Mouse (Mus musculus): ENCODE measurements around the gene Lnx2. TPM values are rescaled to one million over a fixed set of nuclear protein-coding genes. Genes with fewer than 3 reads are reported as not detected.

Lnx2 gene
- polyA plus RNA-seq, 1 experiment from 2014 or later, result 4.7 TPM

- H3K27ac ChIP-seq, result no peak overlapping the region
- H3K9ac ChIP-seq, result no peak overlapping the region
Measured at GRCm38 (mm10) chr5:147073805-147074204, 2.6 kb downstream of the Lnx2 start.

GRCm38 (mm10) chr5:147071886-147072285, 4.5 kb downstream of the Lnx2 start:
- 58% methylated on average over 4 of the region's 4 CpGs for WGBS

More at GRCm38 (mm10) chr5:147073805-147074204, 2.6 kb downstream of the Lnx2 start:
- 89% methylated on average over 6 of the region's 6 CpGs for WGBS
- Histone ChIP-seq H3K4me3 (no peak overlapping the region), H3K9me3 (no peaks in the 10 kb centered on the region), H3K27me3 (peaks cover 17% of the 10 kb centered on the region; the same call in 1 of the 2 replicates), H3K36me3 (no peaks in the 10 kb centered on the region), H3K4me2 (no peak overlapping the region), H3K4me1 (replicated peaks) (peaks cover 21% of the 10 kb centered on the region)
- no peak for ATAC-seq (ENCODE audit: low FRiP score)

DNA sequence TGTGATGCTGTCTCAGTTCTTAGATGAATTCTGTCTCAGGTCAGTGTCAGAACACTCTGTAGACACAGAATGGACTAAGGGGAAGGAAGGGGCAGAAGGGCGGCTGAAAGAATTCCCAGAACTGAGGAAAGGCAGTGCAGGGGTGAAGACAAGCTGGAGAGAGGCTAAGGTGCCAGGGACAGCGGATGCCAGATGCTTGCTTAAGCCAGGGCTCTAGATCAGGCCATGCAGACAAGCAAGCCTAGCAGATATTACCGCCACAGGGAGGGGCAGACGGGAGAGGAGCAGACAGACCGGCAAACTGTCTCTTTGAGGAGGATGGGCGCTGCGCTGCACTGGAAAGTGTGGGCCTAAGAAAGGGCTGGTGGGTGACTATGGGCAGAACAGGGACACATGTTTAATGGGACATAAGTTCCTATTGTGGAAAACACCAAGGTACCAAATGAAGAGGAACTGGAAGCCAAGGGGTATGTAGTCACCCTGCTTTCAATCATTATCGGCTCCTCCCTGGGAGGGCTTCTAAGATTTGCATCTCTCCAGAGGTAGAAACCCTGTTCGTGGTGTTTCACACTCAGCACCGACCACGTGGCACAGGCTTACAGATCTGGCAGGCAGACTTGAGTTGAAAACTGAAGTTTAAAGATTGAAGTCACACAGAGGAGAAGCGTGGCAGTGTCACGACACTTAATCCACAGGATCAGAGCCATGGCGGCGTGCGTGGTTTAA, 5.4 kb downstream of the Lnx2 start:
- peaks cover 9% of the 10 kb centered on the region for H3K4me1 ChIP-seq (replicated peaks)
- no peaks in the 10 kb centered on the region for H3K9me3 ChIP-seq
- no peak overlapping the region for H3K4me3 ChIP-seq
- H3K36me3 ChIP-seq, result no peaks in the 10 kb centered on the region
- H3K27ac ChIP-seq, result no peak overlapping the region
- peaks cover 17% of the 10 kb centered on the region; the same call in 1 of the 2 replicates for H3K27me3 ChIP-seq
- no peak overlapping the region for H3K4me2 ChIP-seq
- no peak for ATAC-seq (ENCODE audit: low FRiP score)
- H3K9ac ChIP-seq, result peak overlapping the region; percentile 19; the same call in 1 of the 2 replicates
- 76% methylated on average over 16 of the region's 16 CpGs for WGBS

More at GRCm38 (mm10) chr5:147071886-147072285, 4.5 kb downstream of the Lnx2 start:
- Histone ChIP-seq H3K36me3 (no peaks in the 10 kb centered on the region), H3K27ac (no peak overlapping the region), H3K4me2 (no peak overlapping the region), H3K4me3 (no peak overlapping the region), H3K9ac (no peak overlapping the region), H3K27me3 (peaks cover 17% of the 10 kb centered on the region; the same call in 1 of the 2 replicates), H3K4me1 (replicated peaks) (peaks cover 9% of the 10 kb centered on the region), H3K9me3 (no peaks in the 10 kb centered on the region)
- ATAC-seq (ENCODE audit: low FRiP score), result no peak

GRCm38 (mm10) chr5:147068876-147069275, 7.5 kb downstream of the Lnx2 start:
- 84% methylated on average over 5 of the region's 5 CpGs for WGBS

DNA sequence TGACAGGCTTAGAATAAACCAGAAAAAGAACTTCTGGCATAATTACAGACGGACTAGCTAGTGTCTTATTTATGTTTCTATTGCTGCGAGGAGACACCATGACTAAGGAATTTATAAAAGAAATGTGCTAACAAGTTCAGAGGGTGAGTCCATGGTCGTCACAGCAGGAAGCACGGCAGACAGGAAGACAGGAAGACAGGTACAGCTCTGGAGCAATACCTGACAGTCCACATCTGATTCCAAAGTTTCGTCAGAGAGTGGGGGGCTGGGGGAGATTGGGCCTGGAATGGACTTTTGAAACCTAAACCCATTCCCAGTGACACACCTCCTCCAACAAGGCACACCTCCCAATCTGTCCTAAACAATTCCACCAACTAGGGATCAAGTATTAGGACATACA, 9.4 kb downstream of the Lnx2 start:
- Histone ChIP-seq H3K4me1 (replicated peaks) (no peaks in the 10 kb centered on the region), H3K4me2 (no peak overlapping the region), H3K27me3 (no peaks in the 10 kb centered on the region), H3K4me3 (no peak overlapping the region), H3K27ac (no peak overlapping the region), H3K36me3 (no peaks in the 10 kb centered on the region), H3K9me3 (no peaks in the 10 kb centered on the region), H3K9ac (no peak overlapping the region)
- ATAC-seq (ENCODE audit: low FRiP score), result no peak
- 76% methylated on average over 5 of the region's 5 CpGs for WGBS

More at GRCm38 (mm10) chr5:147068876-147069275, 7.5 kb downstream of the Lnx2 start:
- no peak for ATAC-seq (ENCODE audit: low FRiP score)
- Histone ChIP-seq H3K27ac (no peak overlapping the region), H3K36me3 (no peaks in the 10 kb centered on the region), H3K9ac (no peak overlapping the region), H3K27me3 (no peaks in the 10 kb centered on the region), H3K4me3 (no peak overlapping the region), H3K4me1 (replicated peaks) (no peaks in the 10 kb centered on the region), H3K9me3 (no peaks in the 10 kb centered on the region), H3K4me2 (no peak overlapping the region)

DNA sequence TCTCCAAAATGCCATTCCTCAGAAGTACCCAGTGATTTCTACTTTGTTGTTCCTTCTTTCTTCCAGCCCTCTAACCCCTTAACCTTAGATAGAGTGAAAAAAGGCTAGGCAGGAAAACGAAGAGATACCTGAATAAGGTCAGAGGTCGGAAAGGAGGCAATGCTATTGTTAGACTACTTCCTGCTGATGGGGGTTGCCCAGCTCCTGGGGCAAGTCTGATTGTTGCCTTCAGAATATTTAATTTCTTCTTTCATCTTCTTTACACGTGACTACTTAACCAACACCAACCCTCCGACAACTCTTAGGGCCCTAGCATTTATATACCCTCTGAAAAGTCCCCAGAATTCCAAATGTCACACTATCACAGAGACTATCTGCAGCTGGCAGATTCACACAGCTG, 10.3 kb downstream of the Lnx2 start:
- no peaks in the 10 kb centered on the region for H3K36me3 ChIP-seq
- H3K4me1 ChIP-seq (replicated peaks), result no peaks in the 10 kb centered on the region
- H3K4me3 ChIP-seq, result no peak overlapping the region
- no peak overlapping the region for H3K9ac ChIP-seq
- H3K4me2 ChIP-seq, result no peak overlapping the region
- H3K27ac ChIP-seq, result no peak overlapping the region
- no peak for ATAC-seq (ENCODE audit: low FRiP score)
- H3K27me3 ChIP-seq, result no peaks in the 10 kb centered on the region
- H3K9me3 ChIP-seq, result no peaks in the 10 kb centered on the region
- 67% methylated on average over 4 of the region's 4 CpGs for WGBS

- no peak overlapping the region for H3K4me2 ChIP-seq
Measured at GRCm38 (mm10) chr5:147063215-147063661, 13.1 kb downstream of the Lnx2 start.

DNA sequence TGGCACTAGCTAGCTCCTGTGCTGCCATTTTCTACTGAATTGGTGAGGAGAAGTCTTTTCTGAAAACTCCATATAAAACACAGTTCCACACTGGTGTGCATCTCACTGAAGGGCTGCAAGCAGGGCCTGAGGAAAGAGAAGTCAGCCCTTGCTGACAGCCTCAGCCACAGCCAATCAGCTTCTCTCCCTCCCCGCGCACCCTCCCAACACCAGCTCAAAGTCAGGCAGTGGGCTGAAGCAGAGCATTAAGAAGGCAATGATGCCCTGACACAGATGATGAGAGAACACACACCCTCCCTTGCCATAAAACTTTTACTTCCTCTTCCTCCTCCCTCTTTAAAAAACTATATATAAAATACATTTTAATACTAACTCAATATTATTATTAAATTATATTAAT, 16.4 kb downstream of the Lnx2 start:
- no peak overlapping the region for H3K27ac ChIP-seq
- no peak for ATAC-seq (ENCODE audit: low FRiP score)
- H3K4me2 ChIP-seq, result no peak overlapping the region
- H3K27me3 ChIP-seq, result no peaks in the 10 kb centered on the region
- no peak overlapping the region for H3K4me3 ChIP-seq
- no peaks in the 10 kb centered on the region for H3K4me1 ChIP-seq (replicated peaks)
- H3K9me3 ChIP-seq, result no peaks in the 10 kb centered on the region
- H3K9ac ChIP-seq, result no peak overlapping the region
- no peaks in the 10 kb centered on the region for H3K36me3 ChIP-seq
- 83% methylated on average over 2 of the region's 2 CpGs for WGBS

More at GRCm38 (mm10) chr5:147063215-147063661, 13.1 kb downstream of the Lnx2 start:
- Histone ChIP-seq H3K9ac (no peak overlapping the region), H3K27ac (no peak overlapping the region), H3K36me3 (no peaks in the 10 kb centered on the region), H3K4me3 (no peak overlapping the region), H3K27me3 (no peaks in the 10 kb centered on the region), H3K4me1 (replicated peaks) (no peaks in the 10 kb centered on the region), H3K9me3 (no peaks in the 10 kb centered on the region)
- no peak for ATAC-seq (ENCODE audit: low FRiP score)
- 80% methylated on average over 8 of the region's 8 CpGs for WGBS

- no peaks in the 10 kb centered on the region for H3K4me1 ChIP-seq (replicated peaks)
- H3K27me3 ChIP-seq, result no peaks in the 10 kb centered on the region
- no peak overlapping the region for H3K9ac ChIP-seq
- H3K4me3 ChIP-seq, result no peak overlapping the region
- H3K4me2 ChIP-seq, result no peak overlapping the region
- WGBS, result 88% methylated on average over 9 of the region's 9 CpGs
- no peak overlapping the region for H3K27ac ChIP-seq
- ATAC-seq (ENCODE audit: low FRiP score), result no peak
- H3K9me3 ChIP-seq, result no peaks in the 10 kb centered on the region
- H3K36me3 ChIP-seq, result no peaks in the 10 kb centered on the region
Measured at GRCm38 (mm10) chr5:147059319-147059718, 17.1 kb downstream of the Lnx2 start.

DNA sequence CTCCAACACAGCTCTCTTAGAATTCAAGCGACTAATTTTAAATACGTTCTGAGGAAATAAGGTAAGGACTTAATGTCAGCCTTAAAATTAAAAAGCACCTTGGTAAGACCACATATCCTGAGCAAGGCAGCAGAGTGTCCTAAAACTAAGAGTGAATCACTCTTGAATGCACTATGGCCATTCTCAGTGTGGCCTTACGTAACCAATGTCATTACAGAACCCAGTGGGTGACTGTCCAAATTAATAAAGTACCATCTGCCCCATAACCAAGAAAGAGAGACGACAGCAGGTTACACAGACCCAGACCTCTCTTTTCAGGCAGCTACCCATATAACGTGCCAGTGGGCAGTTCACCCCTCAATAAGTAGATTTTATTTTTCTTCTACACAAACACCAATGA, 17.7 kb downstream of the Lnx2 start:
- Histone ChIP-seq H3K4me3 (no peak overlapping the region), H3K36me3 (no peaks in the 10 kb centered on the region), H3K9me3 (no peaks in the 10 kb centered on the region), H3K9ac (no peak overlapping the region), H3K4me2 (no peak overlapping the region), H3K4me1 (replicated peaks) (no peaks in the 10 kb centered on the region), H3K27ac (no peak overlapping the region), H3K27me3 (no peaks in the 10 kb centered on the region)
- 86% methylated on average over 5 of the region's 5 CpGs for WGBS
- ATAC-seq (ENCODE audit: low FRiP score), result no peak

- Histone ChIP-seq H3K36me3 (no peaks in the 10 kb centered on the region), H3K27ac (no peak overlapping the region)
- WGBS, result 88% methylated on average over 9 of the region's 9 CpGs
Measured at GRCm38 (mm10) chr5:147057626-147058414, 18.6 kb downstream of the Lnx2 start.

DNA sequence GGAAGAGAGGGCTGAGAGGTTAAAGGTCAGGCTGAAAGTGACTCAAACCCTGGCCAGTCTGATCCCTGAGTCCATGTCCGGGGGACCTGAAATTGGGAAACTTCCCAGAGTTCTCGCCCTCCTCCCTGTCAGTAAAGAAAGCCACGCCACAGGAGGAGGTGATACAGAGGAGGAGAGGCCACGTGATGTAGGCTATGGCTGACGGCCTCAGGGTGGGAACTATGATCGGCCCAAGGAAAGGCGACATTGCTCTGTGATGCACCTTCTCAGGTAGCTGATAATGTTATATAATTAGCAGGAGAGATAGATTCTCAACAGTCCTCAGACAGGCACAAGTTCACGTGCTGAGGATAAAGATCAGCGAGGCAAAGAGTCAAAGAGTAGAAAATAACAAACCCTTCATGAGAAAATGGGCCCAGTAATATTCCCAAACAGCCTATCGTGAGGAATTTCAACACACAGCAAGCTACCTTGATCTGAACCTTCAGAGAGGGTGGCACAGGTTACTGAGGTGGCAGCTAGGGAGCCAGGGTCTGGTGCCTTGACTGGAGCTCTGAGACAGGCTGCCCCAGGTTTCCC, 19.6 kb downstream of the Lnx2 start:
- H3K4me3 ChIP-seq, result no peak overlapping the region
- H3K36me3 ChIP-seq, result no peaks in the 10 kb centered on the region
- ATAC-seq (ENCODE audit: low FRiP score), result no peak
- peaks cover 5% of the 10 kb centered on the region; the same call in 1 of the 2 replicates for H3K4me1 ChIP-seq (replicated peaks)
- no peak overlapping the region for H3K9ac ChIP-seq
- no peaks in the 10 kb centered on the region for H3K27me3 ChIP-seq
- 90% methylated on average over 10 of the region's 10 CpGs for WGBS
- no peaks in the 10 kb centered on the region for H3K9me3 ChIP-seq
- H3K27ac ChIP-seq, result no peak overlapping the region
- H3K4me2 ChIP-seq, result no peak overlapping the region

More at GRCm38 (mm10) chr5:147057626-147058414, 18.6 kb downstream of the Lnx2 start:
- H3K9me3 ChIP-seq, result no peaks in the 10 kb centered on the region
- H3K4me2 ChIP-seq, result no peak overlapping the region
- no peak for ATAC-seq (ENCODE audit: low FRiP score)
- no peaks in the 10 kb centered on the region for H3K27me3 ChIP-seq
- H3K9ac ChIP-seq, result no peak overlapping the region
- H3K4me1 ChIP-seq (replicated peaks), result no peaks in the 10 kb centered on the region
- H3K4me3 ChIP-seq, result no peak overlapping the region
